Mouse (Mus musculus): ENCODE data around the gene Prune2.

DNA sequence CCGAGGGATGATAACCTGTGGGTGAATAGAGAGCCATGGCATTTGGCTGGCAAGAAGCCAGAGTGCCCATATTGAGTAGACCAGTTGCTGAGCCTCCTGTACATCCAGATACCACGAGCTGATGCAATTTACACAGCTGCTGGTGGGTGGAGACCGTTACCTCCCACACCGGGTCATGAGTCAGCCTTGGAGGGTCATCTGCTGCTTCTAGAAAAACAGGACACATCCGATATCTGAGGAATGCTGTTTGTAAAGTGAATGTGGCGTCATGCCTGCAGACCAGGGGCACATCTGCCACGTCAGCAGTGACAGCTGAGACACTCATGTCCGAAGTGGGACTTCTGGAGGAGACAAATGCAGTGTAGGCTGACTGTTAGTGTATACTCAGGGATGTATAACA is 3.6 kb downstream of the Prune2 start:
- TF ChIP-seq CTCF (IDR thresholded peaks at IDR 0.05; ENCODE audit: extremely low read depth, insufficient read depth, insufficient read length, insufficient replicate concordance) = no peak
- TF ChIP-seq POLR2A (IDR thresholded peaks at IDR 0.05; ENCODE audit: low read depth, low read length) = no peak

Measured in spleen, adult 2 months (tissue).